Mouse (Mus musculus) intestine, embryonic 15.5 days (tissue): ENCODE data around the gene Adam23. TPM values are rescaled to one million over a fixed set of nuclear protein-coding genes. Genes with fewer than 3 reads are reported as not detected.

ENCODE experiments used
- ATAC-seq: fragments of 200-750 bp; cut with Nextera tagmentation; 2 replicates; pipeline ENCODE4 v1.8.0; 2017; ENCODE audit warnings: moderate TSS enrichment, moderate library complexity
- H3K27ac ChIP-seq: fragments of 300-500 bp; sonication (generic); 2 replicates; pipeline ENCODE4 v1.5.1; 2015; ENCODE audit warnings: mild to moderate bottlenecking, inconsistent platforms
- H3K27me3 ChIP-seq: fragments of 300-500 bp; sonication (generic); replicated peaks from 2 replicates; pipeline ENCODE4 v1.6.1; 2015; ENCODE audit warnings: inconsistent platforms
- H3K36me3 ChIP-seq: fragments of 300-500 bp; sonication (generic); 2 replicates; pipeline ENCODE4 v1.6.1; 2015; ENCODE audit warnings: inconsistent platforms
- H3K4me1 ChIP-seq: fragments of 300-500 bp; sonication (generic); replicated peaks from 2 replicates; pipeline ENCODE4 v1.6.1; 2015; ENCODE audit warnings: inconsistent platforms
- H3K4me2 ChIP-seq: fragments of 300-500 bp; sonication (generic); replicated peaks from 2 replicates; pipeline ENCODE4 v1.6.1; 2015; ENCODE audit warnings: mild to moderate bottlenecking, inconsistent platforms
- H3K4me3 ChIP-seq: fragments of 300-500 bp; sonication (generic); replicated peaks from 2 replicates; pipeline ENCODE4 v1.5.1; 2015; ENCODE audit warnings: inconsistent platforms
- H3K9ac ChIP-seq: fragments of 300-500 bp; sonication (generic); 2 replicates; pipeline ENCODE4 v1.6.1; 2015; ENCODE audit warnings: inconsistent platforms
- H3K9me3 ChIP-seq: fragments of 300-500 bp; sonication (generic); 2 replicates; pipeline ENCODE4 v1.6.1; 2016; ENCODE audit warnings: inconsistent platforms
- whole genome bisulfite sequencing: fragments of 180-500 bp; shearing (Covaris S2); methylation state at CpG from one replicate; pipeline ENCODE4 v1.1.7; 2015; 5-methylcytosine and 5-hydroxymethylcytosine counted together
- polyA plus RNA-seq: library from polyadenylated mRNA; unstranded; fragments of >200 nt; fragmentation: Nextera tagmentation; extraction: Ambion mirVana; gene quantifications from 2 replicates; pipeline ENCODE4 v1.2.1, GENCODE M21; 2015

Gene Adam23
- polyA plus RNA-seq, 1 experiment from 2014 or later = 1.5 TPM

- Histone ChIP-seq H3K4me1 (no peaks in the 10 kb centered on the region; the same call in 1 of the 2 replicates), H3K36me3 (no peaks in the 10 kb centered on the region), H3K9ac (peak overlapping the region; percentile 38), H3K27me3 (peaks cover 15% of the 10 kb centered on the region), H3K9me3 (no peaks in the 10 kb centered on the region), H3K27ac (no peak overlapping the region), H3K4me2 (peak overlapping the region; percentile 92), H3K4me3 (peak overlapping the region; percentile 53)
- 1% methylated on average over 64 of the region's 68 CpGs for WGBS
- ATAC-seq = peak; percentile 51
Observed at GRCm38 (mm10) chr1:63446047-63446704, 485 bp downstream of the Adam23 start.

DNA sequence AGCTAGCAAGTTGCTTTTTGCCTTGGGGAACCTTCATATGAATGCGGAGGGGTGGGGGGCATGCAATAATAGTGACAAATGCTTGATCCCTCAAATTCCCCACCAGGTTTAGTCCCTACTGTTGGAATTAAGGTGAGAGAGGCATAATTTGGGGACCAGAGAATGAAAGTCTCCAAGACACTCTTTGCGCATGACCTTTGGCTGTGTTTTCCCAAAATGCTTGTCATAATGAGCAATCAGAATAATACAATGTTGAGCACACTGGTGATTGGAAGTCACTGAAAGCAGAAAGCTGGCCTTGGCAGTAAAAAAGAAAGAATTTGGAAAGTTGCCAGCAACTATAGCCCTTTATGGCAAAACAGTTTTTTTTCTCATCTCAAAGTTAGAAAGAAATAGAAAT lies 1.0 kb downstream of the Adam23 start:
- no peak overlapping the region for H3K27ac ChIP-seq
- H3K4me1 ChIP-seq = no peaks in the 10 kb centered on the region; the same call in 1 of the 2 replicates
- no peak overlapping the region; the same call in 1 of the 2 replicates for H3K4me3 ChIP-seq
- H3K27me3 ChIP-seq = peaks cover 15% of the 10 kb centered on the region
- ATAC-seq = no peak
- no peaks in the 10 kb centered on the region for H3K9me3 ChIP-seq
- no peaks in the 10 kb centered on the region for H3K36me3 ChIP-seq
- H3K4me2 ChIP-seq = peak overlapping the region; percentile 92
- WGBS = 67% methylated on average over 2 of the region's 2 CpGs
- H3K9ac ChIP-seq = no peak overlapping the region

DNA sequence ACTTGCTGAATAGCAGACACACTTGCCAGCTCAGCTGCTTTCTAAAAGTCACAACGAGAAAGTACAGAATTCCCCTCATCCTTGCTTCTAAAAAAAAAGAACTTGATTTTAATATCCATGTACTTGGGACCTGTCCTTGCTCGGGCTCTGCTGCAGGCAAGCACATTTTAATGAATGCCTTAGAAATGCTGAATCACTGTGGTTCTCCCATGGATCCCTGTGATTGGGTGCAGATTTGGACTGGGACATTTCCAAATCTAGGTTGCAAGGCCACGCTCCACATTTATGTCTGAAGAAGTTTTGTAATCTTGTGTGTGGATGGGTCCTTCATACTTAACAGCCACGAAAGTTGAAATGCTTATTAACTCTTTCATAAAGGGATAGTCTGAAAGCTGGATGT lies 4.4 kb downstream of the Adam23 start:
- no peaks in the 10 kb centered on the region for H3K9me3 ChIP-seq
- H3K27me3 ChIP-seq = peaks cover 14% of the 10 kb centered on the region
- H3K4me2 ChIP-seq = no peak overlapping the region
- no peak overlapping the region for H3K27ac ChIP-seq
- H3K36me3 ChIP-seq = no peaks in the 10 kb centered on the region
- no peak overlapping the region for H3K4me3 ChIP-seq
- 78% methylated on average over 4 of the region's 4 CpGs for WGBS
- no peak for ATAC-seq
- no peaks in the 10 kb centered on the region; the same call in 1 of the 2 replicates for H3K4me1 ChIP-seq
- no peak overlapping the region for H3K9ac ChIP-seq

DNA sequence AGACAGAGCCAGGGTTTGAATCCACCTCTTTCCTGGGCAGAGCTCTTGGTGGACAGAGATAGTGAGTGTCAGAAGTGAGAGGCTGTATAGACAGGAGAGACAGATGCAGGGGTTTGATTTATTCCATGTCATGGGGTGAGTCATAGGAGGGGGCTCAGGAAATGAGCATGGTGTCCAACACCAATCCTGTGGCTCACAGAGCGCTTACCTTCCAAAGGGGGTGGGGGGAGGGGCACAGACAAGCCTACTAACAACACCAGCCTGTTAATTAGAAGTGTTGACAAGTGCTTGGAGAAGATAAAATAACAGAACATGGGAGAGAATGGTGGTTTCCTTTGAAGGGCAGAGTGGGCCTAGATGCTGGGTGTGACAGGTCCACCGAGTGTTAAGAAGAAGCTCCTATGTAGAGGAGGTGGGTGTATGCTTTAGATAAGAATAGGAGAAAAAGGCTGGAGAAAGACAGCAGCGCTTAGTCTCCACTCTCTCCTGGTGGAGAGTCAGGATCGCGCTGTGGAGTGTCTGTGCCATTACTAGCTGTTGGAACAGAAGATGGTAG lies 7.7 kb downstream of the Adam23 start:
- Histone ChIP-seq H3K36me3 (no peaks in the 10 kb centered on the region), H3K4me2 (no peak overlapping the region), H3K4me3 (no peak overlapping the region), H3K9ac (no peak overlapping the region), H3K4me1 (no peaks in the 10 kb centered on the region), H3K9me3 (no peaks in the 10 kb centered on the region), H3K27me3 (no peaks in the 10 kb centered on the region), H3K27ac (no peak overlapping the region)
- ATAC-seq = no peak
- WGBS = 60% methylated on average over 5 of the region's 5 CpGs

GRCm38 (mm10) chr1:63457801-63458519 lies 12.3 kb downstream of the Adam23 start:
- Histone ChIP-seq H3K4me3 (no peak overlapping the region), H3K27me3 (no peaks in the 10 kb centered on the region), H3K36me3 (no peaks in the 10 kb centered on the region), H3K9me3 (no peaks in the 10 kb centered on the region), H3K4me2 (no peak overlapping the region), H3K27ac (no peak overlapping the region), H3K4me1 (no peaks in the 10 kb centered on the region), H3K9ac (no peak overlapping the region)
- WGBS = 67% methylated on average over 8 of the region's 8 CpGs
- no peak for ATAC-seq

DNA sequence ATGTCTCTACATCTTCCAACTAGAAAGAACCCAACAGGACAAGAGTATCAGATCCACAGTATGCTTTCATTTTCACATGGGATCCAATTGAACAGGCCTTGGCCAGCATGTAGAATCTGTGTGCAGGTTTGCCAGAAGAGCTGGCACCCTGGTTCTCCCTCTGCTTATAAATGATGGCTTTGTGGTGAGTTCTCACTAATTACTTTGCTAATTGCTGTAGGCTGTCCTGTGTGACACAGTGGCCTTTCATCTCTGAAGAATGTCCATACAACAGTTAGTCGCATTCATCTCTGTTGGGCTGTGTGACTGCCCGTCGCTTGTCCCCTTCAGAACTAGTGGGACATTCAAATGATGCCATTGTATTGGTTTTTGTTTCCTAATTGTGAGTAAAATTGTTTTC lies 13.5 kb downstream of the Adam23 start:
- Histone ChIP-seq H3K9ac (no peak overlapping the region), H3K27me3 (no peaks in the 10 kb centered on the region), H3K27ac (no peak overlapping the region), H3K4me1 (no peaks in the 10 kb centered on the region), H3K4me2 (no peak overlapping the region), H3K4me3 (no peak overlapping the region), H3K36me3 (no peaks in the 10 kb centered on the region), H3K9me3 (no peaks in the 10 kb centered on the region)
- ATAC-seq = no peak
- 90% methylated on average over 3 of the region's 3 CpGs for WGBS

- no peak overlapping the region for H3K27ac ChIP-seq
Observed at GRCm38 (mm10) chr1:63459926-63460325, 14.2 kb downstream of the Adam23 start.

DNA sequence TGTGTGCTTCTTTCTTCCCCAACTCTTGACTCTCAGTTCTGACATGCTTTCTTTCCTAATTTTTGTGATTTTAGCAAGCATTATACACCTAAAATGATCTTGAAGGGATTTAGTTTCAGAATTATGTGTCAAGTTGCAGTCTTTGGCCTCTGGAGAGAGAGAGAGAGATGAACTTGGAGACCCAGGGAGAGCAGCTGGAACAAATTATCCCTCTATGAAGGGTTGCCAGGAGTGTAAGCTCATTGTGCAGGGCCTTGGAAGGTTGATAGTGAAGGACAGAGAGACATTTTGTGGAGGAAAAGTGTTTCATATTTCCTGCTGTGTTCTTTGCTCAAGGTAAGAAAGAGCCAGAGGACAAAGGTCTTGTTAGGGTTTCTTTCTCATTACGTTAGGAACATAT lies 18.8 kb downstream of the Adam23 start:
- no peak overlapping the region for H3K9ac ChIP-seq
- no peak overlapping the region for H3K4me3 ChIP-seq
- no peaks in the 10 kb centered on the region for H3K27me3 ChIP-seq
- H3K9me3 ChIP-seq = no peaks in the 10 kb centered on the region
- no peak overlapping the region for H3K27ac ChIP-seq
- no peak for ATAC-seq
- no peaks in the 10 kb centered on the region for H3K36me3 ChIP-seq
- WGBS = 63% methylated on average over 1 of the region's 1 CpGs
- H3K4me1 ChIP-seq = no peaks in the 10 kb centered on the region
- no peak overlapping the region for H3K4me2 ChIP-seq

More at GRCm38 (mm10) chr1:63459926-63460325, 14.2 kb downstream of the Adam23 start:
- no peaks in the 10 kb centered on the region for H3K4me1 ChIP-seq
- WGBS = 81% methylated on average over 6 of the region's 6 CpGs
- H3K9me3 ChIP-seq = no peaks in the 10 kb centered on the region
- H3K9ac ChIP-seq = no peak overlapping the region
- no peak overlapping the region for H3K4me3 ChIP-seq
- H3K4me2 ChIP-seq = no peak overlapping the region
- no peaks in the 10 kb centered on the region for H3K27me3 ChIP-seq
- ATAC-seq = no peak
- no peaks in the 10 kb centered on the region for H3K36me3 ChIP-seq

DNA sequence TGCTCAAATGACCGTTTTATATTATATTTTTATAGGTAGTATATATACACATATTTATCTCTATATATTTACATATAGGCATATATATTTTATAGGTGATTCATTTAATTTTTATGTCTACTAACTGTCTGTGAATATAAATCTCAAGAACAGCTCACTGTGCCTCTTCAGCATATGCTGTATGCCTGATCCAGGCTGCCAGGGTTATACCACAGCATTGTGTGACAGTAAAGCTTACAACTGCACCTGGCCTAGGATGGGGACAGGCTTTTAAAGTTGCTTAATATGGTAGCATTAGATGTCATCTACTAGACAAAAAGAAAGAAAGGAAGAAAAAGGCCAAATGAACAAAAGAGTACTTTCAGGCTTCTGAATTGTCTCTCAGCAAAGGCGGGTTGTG lies 27.6 kb downstream of the Adam23 start:
- ATAC-seq = no peak
- 68% methylated on average over 2 of the region's 2 CpGs for WGBS

DNA sequence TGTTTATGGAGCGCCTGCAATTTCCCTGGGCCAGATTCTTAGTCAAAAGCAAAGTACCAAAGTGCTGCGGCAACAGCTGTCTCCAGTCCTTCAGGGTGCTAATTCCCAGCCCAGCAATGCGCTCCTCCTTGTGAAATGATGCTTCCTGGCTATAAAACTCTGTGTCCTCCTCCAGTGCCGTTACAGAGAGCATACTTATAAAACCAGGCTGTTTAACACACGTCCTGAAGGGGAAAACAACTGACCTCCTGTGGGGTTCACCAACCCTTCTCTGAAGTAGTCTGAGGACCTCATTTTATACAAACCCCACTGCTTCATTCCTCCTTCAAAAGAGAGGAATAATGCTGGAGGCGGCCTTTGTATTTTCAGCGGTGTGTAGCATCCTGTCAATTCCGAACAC lies 28.0 kb downstream of the Adam23 start:
- Histone ChIP-seq H3K4me2 (no peak overlapping the region), H3K27me3 (no peaks in the 10 kb centered on the region), H3K4me1 (no peaks in the 10 kb centered on the region), H3K9me3 (no peaks in the 10 kb centered on the region), H3K27ac (no peak overlapping the region), H3K9ac (no peak overlapping the region), H3K36me3 (no peaks in the 10 kb centered on the region), H3K4me3 (no peak overlapping the region)
- 46% methylated on average over 8 of the region's 8 CpGs for WGBS
- ATAC-seq = no peak

More for the DNA sequence above, 27.6 kb downstream of the Adam23 start:
- Histone ChIP-seq H3K4me2 (no peak overlapping the region), H3K27ac (no peak overlapping the region), H3K4me1 (no peaks in the 10 kb centered on the region), H3K9ac (no peak overlapping the region), H3K4me3 (no peak overlapping the region), H3K9me3 (no peaks in the 10 kb centered on the region), H3K27me3 (no peaks in the 10 kb centered on the region), H3K36me3 (no peaks in the 10 kb centered on the region)

GRCm38 (mm10) chr1:63478946-63479345 lies 33.3 kb downstream of the Adam23 start:
- 91% methylated on average over 5 of the region's 5 CpGs for WGBS
- Histone ChIP-seq H3K4me2 (no peak overlapping the region), H3K4me3 (no peak overlapping the region), H3K36me3 (no peaks in the 10 kb centered on the region), H3K9me3 (no peaks in the 10 kb centered on the region), H3K27me3 (no peaks in the 10 kb centered on the region), H3K9ac (no peak overlapping the region), H3K27ac (no peak overlapping the region), H3K4me1 (no peaks in the 10 kb centered on the region)
- no peak for ATAC-seq

DNA sequence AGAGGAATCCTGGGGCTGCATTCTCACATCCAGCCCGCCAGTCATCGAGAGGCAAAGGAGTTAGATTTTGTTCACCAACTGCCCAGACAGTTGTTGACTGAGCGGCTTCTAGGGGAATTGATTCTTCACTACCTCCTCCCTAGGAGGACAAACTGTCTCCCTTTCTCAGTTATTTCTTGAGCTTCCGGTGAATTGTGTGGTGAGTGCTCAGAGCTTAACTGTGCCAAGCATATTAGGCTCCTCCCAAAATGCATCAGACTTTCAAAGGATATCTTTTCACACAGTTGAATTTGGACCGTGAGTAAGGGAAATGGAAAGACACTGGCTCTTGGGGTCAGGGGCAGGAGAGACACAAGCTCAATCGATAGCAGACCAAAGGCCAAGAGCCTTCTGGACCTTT lies 39.0 kb downstream of the Adam23 start:
- Histone ChIP-seq H3K4me3 (no peak overlapping the region), H3K4me1 (no peaks in the 10 kb centered on the region), H3K27me3 (no peaks in the 10 kb centered on the region), H3K9me3 (no peaks in the 10 kb centered on the region), H3K27ac (no peak overlapping the region), H3K9ac (no peak overlapping the region), H3K36me3 (no peaks in the 10 kb centered on the region), H3K4me2 (no peak overlapping the region)
- no peak for ATAC-seq
- 91% methylated on average over 6 of the region's 6 CpGs for WGBS
